Mouse (Mus musculus) G1E-ER4 (cell line): ENCODE results near the gene Galk2. TPM values are rescaled to one million over a fixed set of nuclear protein-coding genes. Genes with fewer than 3 reads are reported as not detected.

Source experiments
- GATA1 ChIP-seq: IDR thresholded peaks from one replicate; pipeline ENCODE4 v1.8.0; 2012; ENCODE audit warnings: low read length, inconsistent platforms
- polyA plus RNA-seq: library from polyadenylated mRNA; stranded (reverse); fragments of >175 nt; gene quantifications from 2 replicates; pipeline ENCODE4 v1.2.3, GENCODE M21; 2012

The Galk2 gene
- polyA plus RNA-seq: 0.98 and 2.2 TPM in 2 replicates

GRCm38 (mm10) chr2:125858521-125859280 lies at the start of gene Galk2, which contains the start of gene Cops2:
TSS of gene Galk2 (plus strand) at chr2:125859109.
TSS of gene Cops2 (minus strand) at chr2:125859139.
- TF ChIP-seq GATA1: no peak

GRCm38 (mm10) chr2:125809551-125809950 lies 49.4 kb upstream of the Galk2 start:
- no peak for TF ChIP-seq GATA1

GRCm38 (mm10) chr2:125811332-125811731 lies 47.6 kb upstream of the Galk2 start:
- no peak for TF ChIP-seq GATA1

GRCm38 (mm10) chr2:125813972-125814595 lies 44.8 kb upstream of the Galk2 start:
- TF ChIP-seq GATA1: no peak

GRCm38 (mm10) chr2:125820397-125820796 lies 38.5 kb upstream of the Galk2 start:
- TF ChIP-seq GATA1: no peak

- no peak for TF ChIP-seq GATA1
These were observed 32.7 kb upstream of the Galk2 start for GRCm38 (mm10) chr2:125826201-125826600.

- no peak for TF ChIP-seq GATA1
These were observed 31.0 kb upstream of the Galk2 start for GRCm38 (mm10) chr2:125827898-125828297.

- TF ChIP-seq GATA1: no peak
These were observed 29.0 kb upstream of the Galk2 start for GRCm38 (mm10) chr2:125829924-125830323.

- no peak for TF ChIP-seq GATA1
These were observed 20.8 kb upstream of the Galk2 start for GRCm38 (mm10) chr2:125838091-125838490.

GRCm38 (mm10) chr2:125838708-125839284 lies 20.1 kb upstream of the Galk2 start:
- TF ChIP-seq GATA1: no peak

- TF ChIP-seq GATA1: no peak
These were observed 7.7 kb upstream of the Galk2 start for GRCm38 (mm10) chr2:125851237-125851636.

GRCm38 (mm10) chr2:125857707-125858106 lies 1.2 kb upstream of the Galk2 start:
- TF ChIP-seq GATA1: no peak

- TF ChIP-seq GATA1: no peak
These were observed 4.9 kb downstream of the Galk2 start for GRCm38 (mm10) chr2:125863799-125864198.

- TF ChIP-seq GATA1: no peak
These were observed 5.6 kb downstream of the Galk2 start for GRCm38 (mm10) chr2:125864551-125864950.

- TF ChIP-seq GATA1: no peak
These were observed 6.7 kb downstream of the Galk2 start for GRCm38 (mm10) chr2:125865585-125865984.

GRCm38 (mm10) chr2:125866058-125866740 lies 7.3 kb downstream of the Galk2 start:
- TF ChIP-seq GATA1: no peak
